In the genomic region with DNA sequence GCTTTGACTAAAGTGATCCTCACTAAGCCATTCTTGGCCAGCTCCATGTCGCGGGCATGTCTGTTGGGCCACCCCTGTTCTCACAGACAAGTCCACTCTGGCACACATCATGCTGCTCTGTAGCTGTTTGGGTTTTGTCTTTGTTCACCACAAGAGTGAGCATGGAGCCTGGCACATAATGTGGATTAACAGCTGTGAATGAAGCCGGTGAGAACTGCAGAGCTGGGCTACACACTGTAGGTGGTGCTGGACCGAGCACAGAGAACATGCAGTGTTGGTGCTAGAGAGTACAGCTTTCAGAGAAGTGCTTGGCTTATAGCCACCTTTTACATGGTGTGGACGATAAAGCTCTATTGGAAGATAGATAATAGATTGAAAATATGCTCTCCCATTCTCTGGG, we compare ENCODE assay signal across 8 mouse cellular contexts.
DNase-seq lines count a peak whose midpoint lies in the region; ATAC-seq lines count a peak whose summit lies in the region.

No protein-coding gene starts in this region.

- WGBS in forebrain, embryonic 16.5 days, result 32% methylated on average over 5 of the region's 5 CpGs

- no peak overlapping the region for H3K9ac ChIP-seq in forebrain, embryonic 16.5 days (replicated peaks; ENCODE audit: low read depth, low read length)

- H3K9me3 ChIP-seq in forebrain, embryonic 16.5 days (ENCODE audit: control insufficient read depth, low read length), result no peaks in the 10 kb centered on the region

- no peak overlapping the region for H3K27ac ChIP-seq in forebrain, embryonic 16.5 days (ENCODE audit: low read length)

- H3K36me3 ChIP-seq in forebrain, embryonic 16.5 days (ENCODE audit: control insufficient read depth, insufficient read depth), result no peaks in the 10 kb centered on the region

- intact Hi-C loops in left cerebral cortex, postnatal 10 days (cut with DNase I), result loop anchor here (5.0 kb wide), 4 partner anchors 76 to 746 kb away; partner anchors contain the start of gene Tmem260

- DNase-seq in kidney, postnatal 4 days, result peak; percentile 32 to 57
- no peak for DNase-seq in kidney, adult 8-10 months
- DNase-seq in adrenal gland, postnatal 14 days, result peak; percentile 64
- peak; percentile 21 to 74 for DNase-seq in left cerebral cortex, postnatal 10 days (ENCODE audit: extremely low spot score in 1 of 2, low spot score in 2 of 2)
- peak; percentile 9 for DNase-seq in naive thymus-derived CD4-positive, alpha-beta T cell, adult 2 months (ENCODE audit: low read depth)
- DNase-seq in thymus, postnatal 4 days, result peak; percentile 54
- DNase-seq in urinary bladder, postnatal 10 days (ENCODE audit: low spot score), result no peak

- peaks cover 7% of the 10 kb centered on the region; the same call in 1 of the 2 replicates for H3K4me1 ChIP-seq in forebrain, embryonic 16.5 days (replicated peaks; ENCODE audit: control insufficient read depth, insufficient read depth, low read length)

- H3K4me3 ChIP-seq in forebrain, embryonic 16.5 days (replicated peaks; ENCODE audit: low read length), result no peak overlapping the region

- peak; percentile 81 for ATAC-seq in forebrain, embryonic 16.5 days

- H3K27me3 ChIP-seq in forebrain, embryonic 16.5 days (replicated peaks; ENCODE audit: control insufficient read depth, insufficient read depth, low read length), result 0 out of 2 replicates have a peak, but pooled peaks cover 6% of the 10 kb centered on the region

- H3K4me2 ChIP-seq in forebrain, embryonic 16.5 days (ENCODE audit: low read length), result no peak overlapping the region

Comparison
In these comparisons a context has a peak if more than half of its experiments do, and no peak if none do; other contexts are left out.
1. DNase-seq: peak in kidney, postnatal 4 days (2 of 2), adrenal gland, postnatal 14 days (single experiment), left cerebral cortex, postnatal 10 days (2 of 2), naive thymus-derived CD4-positive, alpha-beta T cell, adult 2 months (single experiment) and thymus, postnatal 4 days (single experiment); none in kidney, adult 8-10 months (0 of 2) and urinary bladder, postnatal 10 days (single experiment).